Mouse (Mus musculus): Measurements from ENCODE around the gene Oxsm.

The Oxsm gene

DNA sequence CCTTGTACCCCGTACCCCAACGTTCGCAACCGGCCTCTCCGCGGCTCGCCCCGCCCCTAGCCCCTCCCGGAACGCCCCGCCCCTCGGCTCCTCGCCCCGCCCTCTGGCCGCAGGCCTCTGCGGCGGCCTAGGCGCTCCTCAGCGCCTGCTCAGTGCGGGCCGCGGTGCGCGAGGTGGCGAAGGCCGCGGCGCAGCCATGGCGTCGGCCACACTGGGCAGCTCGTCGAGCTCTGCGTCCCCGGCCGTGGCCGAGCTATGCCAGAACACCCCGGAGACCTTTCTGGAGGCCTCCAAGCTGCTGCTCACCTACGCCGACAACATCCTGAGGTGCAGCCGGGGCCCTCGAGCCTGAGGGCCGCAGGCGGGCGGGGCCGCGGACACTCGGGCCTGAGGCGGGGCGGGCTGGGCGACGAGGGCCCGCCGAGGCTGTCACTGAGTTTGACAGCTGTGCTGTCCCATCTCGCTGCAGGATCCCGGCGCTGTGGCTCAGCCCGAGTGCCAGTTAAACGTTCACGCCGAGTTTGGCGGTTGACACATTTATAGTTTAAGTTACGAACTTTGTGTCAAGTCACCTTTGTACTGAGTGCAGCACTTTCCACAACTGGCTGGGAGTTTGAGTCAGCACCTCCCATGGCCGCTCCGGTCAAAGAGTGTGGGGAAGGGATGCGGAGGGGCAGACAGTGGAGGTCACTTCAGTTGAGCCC lies at the start of gene Oxsm, which contains the start of gene Ngly1:
Oxsm (minus strand) TSS at position 638 of the 704 bp plus-strand sequence.
Ngly1 (plus strand) TSS at position 110 of the 704 bp plus-strand sequence.
- peak; percentile 81 to 86 for DNase-seq (ENCODE audit: low spot score in 2 of 2)

- no peak for DNase-seq (ENCODE audit: low spot score in 2 of 2)
Observed at GRCm38 (mm10) chr14:16296816-16297468, 47.3 kb upstream of the Oxsm start.

- DNase-seq (ENCODE audit: low spot score in 2 of 2) = no peak
Observed at GRCm38 (mm10) chr14:16293921-16294320, 44.3 kb upstream of the Oxsm start.

GRCm38 (mm10) chr14:16293015-16293414 lies 43.4 kb upstream of the Oxsm start:
- DNase-seq (ENCODE audit: low spot score in 2 of 2) = no peak

GRCm38 (mm10) chr14:16292371-16292770 lies 42.8 kb upstream of the Oxsm start:
- no peak for DNase-seq (ENCODE audit: low spot score in 2 of 2)

GRCm38 (mm10) chr14:16283966-16284365 lies 34.4 kb upstream of the Oxsm start:
- DNase-seq (ENCODE audit: low spot score in 2 of 2) = no peak

- no peak for DNase-seq (ENCODE audit: low spot score in 2 of 2)
Observed at GRCm38 (mm10) chr14:16279196-16279595, 29.6 kb upstream of the Oxsm start.

DNA sequence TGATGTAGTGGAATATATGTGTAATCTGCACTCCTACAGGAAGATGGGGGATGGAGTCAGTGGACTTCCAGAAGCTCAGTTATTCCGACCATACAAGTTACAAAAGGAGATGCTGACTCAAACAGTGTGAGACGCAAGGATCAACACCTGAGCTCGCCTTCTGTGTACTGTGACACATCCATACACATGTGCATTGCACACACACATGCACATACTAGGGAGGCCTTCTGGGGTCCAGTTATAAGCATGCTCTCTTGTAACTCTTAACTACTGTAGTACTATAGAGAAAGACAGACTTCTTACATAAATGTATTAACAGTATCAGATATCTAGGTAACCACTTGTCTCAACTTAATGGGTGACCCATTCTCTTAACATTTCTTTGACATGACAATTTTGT lies 24.1 kb upstream of the Oxsm start:
- no peak for DNase-seq (ENCODE audit: low spot score in 2 of 2)

DNA sequence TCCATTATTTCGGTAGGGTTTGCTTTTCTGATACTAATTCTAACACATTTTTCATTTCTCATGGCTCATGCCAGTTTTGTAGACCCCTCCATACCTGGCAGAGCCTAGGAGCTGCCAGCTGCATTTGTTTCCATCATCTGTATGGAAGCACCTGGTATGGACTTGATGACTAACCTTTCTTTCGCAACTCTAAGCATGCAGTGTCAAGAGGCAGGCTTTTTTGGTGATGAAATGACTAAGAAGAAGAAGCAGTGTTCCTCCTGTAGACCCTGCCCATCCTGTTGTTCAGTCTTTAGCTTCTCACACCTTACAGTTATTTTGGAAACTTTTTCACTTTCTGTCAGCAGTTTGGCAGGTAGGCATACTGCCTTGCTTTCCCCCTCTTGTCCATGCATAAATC lies 20.2 kb upstream of the Oxsm start:
- no peak for DNase-seq (ENCODE audit: low spot score in 2 of 2)

- DNase-seq (ENCODE audit: low spot score in 2 of 2) = no peak
Observed at GRCm38 (mm10) chr14:16267028-16267427, 17.4 kb upstream of the Oxsm start.

DNA sequence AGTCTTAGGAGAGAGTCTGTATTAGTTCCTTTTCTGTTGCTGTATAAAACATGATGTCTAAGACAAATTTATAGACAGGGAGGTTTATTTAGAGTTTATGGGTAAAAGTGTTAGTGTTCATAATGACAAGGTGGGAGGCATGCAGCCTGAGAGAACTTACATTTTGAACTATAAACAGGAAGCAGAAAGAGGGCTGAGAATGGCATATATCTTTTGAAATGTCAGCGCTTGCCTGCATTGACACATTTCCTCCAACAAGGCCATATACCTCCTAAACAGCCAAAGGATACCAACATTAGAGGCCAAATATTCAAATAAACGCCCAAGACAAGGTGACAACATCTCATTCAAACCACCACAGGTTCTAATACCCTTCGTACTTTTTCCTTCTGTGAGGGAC lies 12.3 kb upstream of the Oxsm start:
- no peak for DNase-seq (ENCODE audit: low spot score in 2 of 2)

DNA sequence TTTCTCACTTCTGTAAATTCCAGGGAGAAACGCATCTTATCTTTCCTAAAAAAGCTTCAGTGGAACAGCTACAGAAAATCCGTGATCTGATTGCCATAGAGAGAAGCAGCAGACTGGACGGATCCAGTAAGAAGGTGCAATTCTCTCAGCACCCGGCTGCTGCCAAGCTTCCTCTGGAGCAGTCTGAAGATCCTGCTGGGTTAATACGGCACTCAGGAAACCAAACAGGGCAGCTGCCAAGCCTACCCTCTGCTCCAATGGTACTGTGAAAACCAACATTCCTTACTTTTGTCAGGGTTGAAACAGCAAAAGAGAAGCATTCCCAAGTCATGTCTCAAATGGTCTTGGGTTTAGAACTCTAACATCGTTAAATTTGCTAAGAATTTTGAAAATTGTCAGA lies 10.9 kb upstream of the Oxsm start:
- DNase-seq (ENCODE audit: low spot score in 2 of 2) = no peak

DNA sequence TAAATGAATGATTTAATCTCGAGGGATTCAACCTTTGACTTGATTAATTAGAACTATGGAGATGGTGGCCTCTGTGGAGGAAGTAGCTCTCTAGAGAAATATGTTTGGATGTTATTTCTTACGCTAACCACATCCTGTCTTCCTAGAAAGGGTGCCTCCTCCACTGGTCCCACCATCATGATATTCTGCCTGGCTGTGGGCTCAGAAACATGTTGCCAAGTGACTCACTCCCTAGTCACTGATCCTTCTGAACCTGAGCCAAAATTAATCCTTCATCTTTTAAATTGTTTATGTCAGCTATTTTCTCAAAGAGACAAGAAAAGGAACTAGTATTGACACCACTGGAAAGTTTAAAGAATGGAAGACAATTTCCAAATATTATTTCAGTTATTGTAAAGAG lies 6.6 kb upstream of the Oxsm start:
- DNase-seq (ENCODE audit: low spot score in 2 of 2) = no peak

DNA sequence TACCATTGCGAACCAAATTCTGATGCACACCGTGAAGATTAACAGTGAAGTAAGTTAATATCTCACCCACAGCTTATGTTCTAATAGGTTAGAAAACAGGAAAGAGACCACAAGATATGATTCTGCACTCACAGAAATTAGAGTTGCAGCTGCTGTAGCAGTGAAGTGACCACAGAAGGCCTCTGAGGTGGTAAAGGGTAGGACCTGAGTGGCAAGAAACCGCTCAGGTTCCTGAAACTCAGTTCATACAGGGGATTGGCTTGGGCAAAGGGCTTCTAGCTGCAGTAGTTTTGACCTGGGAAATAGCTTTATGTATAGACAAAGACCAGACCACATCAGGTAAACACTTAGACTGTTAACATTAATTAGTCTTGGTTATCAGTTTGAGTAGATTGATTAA lies 6.1 kb upstream of the Oxsm start:
- DNase-seq (ENCODE audit: low spot score in 2 of 2) = no peak

DNA sequence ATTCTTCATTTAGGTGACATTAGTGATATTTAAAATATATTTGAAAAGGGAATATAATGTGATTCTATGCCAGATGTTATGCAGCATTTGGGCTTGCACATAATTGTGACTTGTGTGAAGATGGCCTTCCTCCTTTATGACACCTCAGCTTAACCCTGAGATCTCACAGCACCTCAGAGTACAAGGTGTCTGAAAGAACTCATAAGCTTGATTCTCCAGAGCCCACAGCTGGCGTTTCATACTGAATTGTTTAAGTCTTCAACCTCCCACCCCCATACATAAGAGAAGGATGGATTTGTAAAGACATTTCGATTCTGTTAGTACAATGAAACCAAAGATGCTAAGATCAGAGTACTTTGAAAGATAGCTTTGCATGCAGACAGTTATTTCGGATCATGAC lies 491 bp upstream of the Oxsm start:
- no peak for DNase-seq (ENCODE audit: low spot score in 2 of 2)

DNA sequence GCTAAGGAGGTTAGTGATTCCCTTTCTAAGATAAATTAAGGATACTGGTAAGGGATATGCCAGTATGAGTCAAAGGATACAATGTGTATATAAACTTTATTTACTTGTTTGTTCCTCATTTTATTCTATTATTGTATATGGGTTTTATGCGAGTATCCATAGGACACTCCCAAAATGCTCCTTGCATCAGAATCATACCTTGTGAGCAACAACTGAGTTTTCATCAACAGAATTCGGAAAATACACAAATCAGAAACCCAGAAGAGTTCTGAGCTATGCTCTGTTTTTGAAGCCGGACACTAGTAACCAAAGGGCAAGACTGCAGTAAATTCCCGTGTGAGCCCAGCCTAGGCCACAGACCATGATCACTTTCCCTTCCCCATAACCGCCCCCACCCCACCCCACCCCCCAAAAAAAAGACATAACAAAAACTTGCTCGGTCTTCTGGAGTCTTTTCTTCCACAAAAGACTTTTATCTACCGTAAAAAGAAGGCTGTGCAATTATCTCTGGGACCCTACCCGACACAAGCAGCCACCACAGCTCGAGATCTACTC lies 928 bp downstream of the Oxsm start:
- no peak for DNase-seq (ENCODE audit: low spot score in 2 of 2)

DNA sequence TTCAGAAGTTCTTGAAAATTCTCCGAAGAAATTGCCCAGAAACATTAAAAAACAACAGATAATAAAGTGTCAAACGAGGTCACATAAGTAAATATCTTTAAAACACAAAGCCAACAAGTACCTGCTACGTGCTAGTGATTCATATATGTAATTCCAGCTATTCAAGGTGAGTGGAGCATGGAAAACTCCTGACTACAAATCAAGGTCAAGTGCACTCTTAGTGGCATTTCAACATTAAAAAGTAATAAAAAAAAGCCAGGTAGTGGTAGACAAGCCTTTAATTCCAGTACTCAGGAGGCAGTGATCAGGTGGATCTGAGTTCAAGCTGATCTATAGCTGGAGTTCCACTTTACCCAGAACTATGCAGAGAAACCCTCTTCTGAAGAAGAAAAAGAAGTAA lies 1.5 kb downstream of the Oxsm start:
- no peak for DNase-seq (ENCODE audit: low spot score in 2 of 2)

DNA sequence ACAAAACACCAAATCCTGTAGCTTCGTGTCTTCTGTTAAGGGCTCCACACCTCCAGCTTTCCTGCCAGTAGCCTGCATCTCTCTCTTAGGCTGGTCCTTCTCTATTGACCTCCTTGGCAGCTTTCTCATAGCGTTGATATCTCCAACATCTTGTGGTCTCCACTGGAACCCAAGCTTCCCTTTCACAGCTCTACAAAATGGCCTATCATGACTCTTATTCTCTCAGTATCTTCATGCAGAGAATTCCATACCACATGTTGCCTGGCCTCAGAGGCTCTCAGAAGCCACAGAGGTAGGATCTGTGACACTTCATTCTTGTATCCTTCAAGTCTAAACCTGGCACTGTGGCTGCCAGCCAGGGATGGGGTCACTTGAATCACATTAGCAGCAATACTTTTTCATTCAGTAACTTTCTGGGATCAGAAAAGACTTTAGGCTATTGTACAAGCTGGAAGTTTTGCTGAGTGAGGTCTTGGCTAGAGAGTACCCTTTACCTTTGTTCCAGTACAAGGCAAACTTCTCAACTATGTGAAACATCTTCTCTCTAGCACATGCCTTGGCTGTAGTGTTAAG lies 3.2 kb downstream of the Oxsm start:
- DNase-seq (ENCODE audit: low spot score in 2 of 2) = no peak

DNA sequence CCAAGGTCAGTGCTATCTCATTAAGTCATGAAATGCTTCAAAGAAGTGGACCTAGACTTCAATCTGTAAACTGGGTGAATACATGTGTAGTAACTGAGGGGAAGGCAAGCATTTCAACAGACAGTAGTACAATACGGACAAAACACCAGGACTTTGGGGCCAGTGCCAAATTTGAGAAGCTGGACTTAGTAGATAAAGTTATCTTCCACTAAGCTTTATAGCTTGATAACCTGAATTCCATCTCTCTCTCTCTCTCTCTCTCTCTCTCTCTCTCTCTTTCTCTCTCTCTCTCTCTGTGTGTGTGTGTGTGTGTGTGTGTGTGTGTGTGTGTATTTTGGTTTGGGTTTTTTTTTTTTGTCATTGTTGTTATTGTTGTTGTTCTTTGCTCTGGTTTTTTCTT lies 4.5 kb downstream of the Oxsm start:
- DNase-seq (ENCODE audit: low spot score in 2 of 2) = no peak

DNA sequence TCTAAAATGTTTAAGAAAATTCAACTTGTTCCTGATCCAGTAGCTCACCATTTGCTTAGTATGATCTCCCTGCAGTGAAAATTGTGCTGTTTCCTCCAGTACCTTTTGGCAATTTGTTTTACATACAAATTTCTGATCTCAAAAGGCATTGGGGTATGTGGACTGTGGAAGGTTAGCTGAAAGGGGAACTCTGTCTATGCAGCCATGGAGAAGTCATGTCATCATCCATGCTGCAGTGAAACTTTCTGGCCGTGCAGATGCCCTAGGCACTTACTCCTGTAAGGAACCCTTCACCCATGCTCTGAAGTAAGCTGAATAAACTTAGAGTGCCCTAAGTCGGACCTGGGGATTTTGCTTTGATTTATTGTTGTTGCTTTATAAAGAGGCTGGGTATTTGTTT lies 5.2 kb downstream of the Oxsm start:
- no peak for DNase-seq (ENCODE audit: low spot score in 2 of 2)

DNA sequence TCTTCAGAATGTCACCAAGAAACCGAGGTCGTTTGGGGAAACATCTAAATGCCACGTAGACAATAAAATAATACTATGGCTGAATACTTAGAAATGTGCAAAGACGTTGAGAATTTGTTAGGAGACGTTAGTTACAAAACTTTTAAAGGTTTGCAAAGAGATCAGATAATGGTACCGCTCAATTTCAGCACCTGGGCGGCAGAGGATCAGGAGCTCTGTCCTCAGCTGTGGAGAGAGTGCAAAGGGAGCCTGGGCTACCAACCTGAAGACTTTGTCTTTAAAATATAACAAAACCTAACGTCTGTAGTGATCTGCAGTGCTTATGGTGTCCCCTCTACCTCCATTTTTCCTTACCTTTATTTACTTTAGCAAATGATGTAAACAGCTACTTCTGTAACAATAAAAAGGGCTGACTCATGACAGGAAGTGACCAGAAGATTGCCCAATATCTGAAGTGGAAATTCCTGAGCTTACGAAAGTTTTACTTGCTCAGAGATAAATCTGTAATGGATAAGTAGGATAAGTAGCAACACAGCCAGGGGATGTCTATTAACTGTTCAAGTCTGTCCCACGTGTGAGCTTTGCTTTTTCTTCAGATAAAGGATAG lies 5.9 kb downstream of the Oxsm start:
- DNase-seq (ENCODE audit: low spot score in 2 of 2) = no peak

- peak; percentile 78 to 83 for DNase-seq (ENCODE audit: low spot score in 2 of 2)
Observed at GRCm38 (mm10) chr14:16242947-16243602, 6.5 kb downstream of the Oxsm start.

Measured in spleen, postnatal 14 days (tissue).